Mouse (Mus musculus) neural tube, embryonic 12.5 days (tissue): Measurements from ENCODE around the gene Mpz. TPM values are rescaled to one million over a fixed set of nuclear protein-coding genes. Genes with fewer than 3 reads are reported as not detected.
A peak's percentile ranks its signal among the peaks of the same experiment; 100 is the strongest.

ENCODE experiments used
- ATAC-seq: fragments of 200-750 bp; cut with Nextera tagmentation; 2 replicates; pipeline ENCODE4 v1.8.0; 2017; ENCODE audit warnings: low read depth, mild to moderate bottlenecking, moderate TSS enrichment, moderate library complexity; ENCODE audit not compliant: low FRiP score
- H3K27ac ChIP-seq: fragments of 300-500 bp; sonication (generic); 2 replicates; pipeline ENCODE4 v1.5.1; 2016
- H3K27me3 ChIP-seq: fragments of 300-500 bp; sonication (generic); replicated peaks from 2 replicates; pipeline ENCODE4 v1.6.1; 2016; ENCODE audit warnings: mild to moderate bottlenecking
- H3K36me3 ChIP-seq: fragments of 300-500 bp; sonication (generic); 2 replicates; pipeline ENCODE4 v1.6.1; 2016; ENCODE audit warnings: mild to moderate bottlenecking
- H3K4me1 ChIP-seq: fragments of 300-500 bp; sonication (generic); 2 replicates; pipeline ENCODE4 v1.6.1; 2016
- H3K4me2 ChIP-seq: fragments of 300-500 bp; sonication (generic); replicated peaks from 2 replicates; pipeline ENCODE4 v1.6.1; 2016; ENCODE audit warnings: mild to moderate bottlenecking
- H3K4me3 ChIP-seq: fragments of 300-500 bp; sonication (generic); 2 replicates; pipeline ENCODE4 v1.5.1; 2016
- H3K9ac ChIP-seq: fragments of 300-500 bp; sonication (generic); 2 replicates; pipeline ENCODE4 v1.6.1; 2016; ENCODE audit warnings: mild to moderate bottlenecking
- H3K9me3 ChIP-seq: fragments of 300-500 bp; sonication (generic); 2 replicates; pipeline ENCODE4 v1.6.1; 2016; ENCODE audit warnings: mild to moderate bottlenecking
- WGBS: fragments of 180-500 bp; shearing (Covaris S2); methylation state at CpG from one replicate; pipeline ENCODE4 v1.1.7; 2016; 5-methylcytosine and 5-hydroxymethylcytosine counted together
- polyA plus RNA-seq: library from polyadenylated mRNA; unstranded; fragments of >200 nt; fragmentation: Nextera tagmentation; extraction: Ambion mirVana; gene quantifications from 2 replicates; pipeline ENCODE4 v1.2.1, GENCODE M21; 2016

Gene Mpz
- 6.5 and 7.8 TPM in 2 replicates for polyA plus RNA-seq

DNA sequence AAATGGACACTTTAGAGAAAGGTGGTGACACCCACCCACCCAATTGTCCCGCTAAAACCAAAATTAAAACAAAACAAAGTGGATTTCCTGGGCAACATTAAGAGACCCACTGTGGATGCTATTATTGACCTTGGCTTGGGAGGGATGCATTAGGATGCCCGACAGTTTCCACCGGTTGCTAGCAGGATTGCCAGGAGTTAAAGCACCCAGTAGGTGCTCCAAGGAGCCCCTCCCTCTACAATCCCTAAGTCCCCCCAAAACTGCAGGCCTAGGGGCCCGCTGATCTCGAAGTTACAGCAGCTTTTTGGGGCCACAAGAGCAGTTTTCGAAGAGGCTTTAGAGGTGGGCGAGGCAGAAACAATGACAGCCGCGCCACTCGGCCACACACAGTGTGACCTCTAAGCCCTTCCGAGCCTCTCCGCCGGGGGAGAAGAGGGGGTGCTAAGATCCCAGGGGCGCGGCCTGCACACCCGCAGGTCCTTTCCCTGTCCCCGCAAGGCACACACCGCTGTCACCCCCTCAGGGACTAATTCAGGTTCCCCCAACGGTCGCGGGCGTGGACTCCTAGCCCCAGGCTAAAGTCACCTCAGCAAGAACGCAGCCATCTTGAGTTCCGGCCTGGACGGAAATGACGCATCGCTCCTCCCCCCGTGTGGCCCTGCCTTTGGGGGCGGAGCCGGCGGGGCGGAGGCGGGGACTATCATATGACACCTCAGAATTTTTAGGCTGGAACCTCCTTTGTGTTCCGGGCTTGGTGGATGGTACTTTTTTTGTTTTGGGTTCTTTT, at the start of gene Mpz, which contains the start of gene Sdhc:
Gene Mpz (plus strand): TSS at position 738 of the 787 bp plus-strand sequence.
Gene Sdhc (minus strand): TSS at position 630 of the 787 bp plus-strand sequence.
- H3K4me3 ChIP-seq, result peak within 1 kb of the TSS; percentile 85
- H3K36me3 ChIP-seq, result peaks cover 6% of the 10 kb centered on the region; the same call in 1 of the 2 replicates
- peak within 1 kb of the TSS; percentile 78 for H3K4me2 ChIP-seq
- peak within 1 kb of the TSS; percentile 78 for H3K9ac ChIP-seq
- ATAC-seq, result peak; percentile 98
- WGBS, result under 1% methylated on average over 34 of the region's 34 CpGs
- H3K27me3 ChIP-seq, result no peaks in the 10 kb centered on the region
- H3K9me3 ChIP-seq, result no peaks in the 10 kb centered on the region
- peak within 1 kb of the TSS; percentile 37; the same call in 1 of the 2 replicates for H3K27ac ChIP-seq
- H3K4me1 ChIP-seq, result peaks cover 13% of the 10 kb centered on the region

DNA sequence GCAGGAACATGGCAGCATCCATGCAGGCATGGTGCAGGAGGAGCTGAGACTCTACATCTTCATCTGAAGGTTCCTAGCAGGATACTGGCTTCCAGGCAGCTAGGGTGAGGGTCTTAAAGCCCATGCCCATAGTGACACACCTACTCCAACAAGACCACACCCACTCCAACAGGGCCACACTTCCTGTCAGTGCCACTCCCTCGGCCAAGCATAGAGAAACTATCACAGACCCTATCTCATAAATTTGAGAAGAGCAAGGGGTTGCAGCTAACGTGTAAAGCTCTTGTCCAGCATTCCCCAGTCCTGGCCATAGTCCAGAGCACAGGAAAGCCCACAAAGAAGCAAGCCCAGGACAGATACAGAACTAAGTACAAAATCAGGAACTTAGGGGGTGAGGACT, 49.5 kb upstream of the Mpz start:
- peaks cover 12% of the 10 kb centered on the region for H3K4me1 ChIP-seq
- no peak overlapping the region for H3K4me3 ChIP-seq
- H3K9ac ChIP-seq, result no peak overlapping the region
- H3K27ac ChIP-seq, result no peak overlapping the region
- ATAC-seq, result no peak
- WGBS, result 58% methylated on average over 2 of the region's 2 CpGs
- peak overlapping the region; percentile 64; the same call in 1 of the 2 replicates for H3K4me2 ChIP-seq
- no peaks in the 10 kb centered on the region for H3K9me3 ChIP-seq
- no peaks in the 10 kb centered on the region; the same call in 1 of the 2 replicates for H3K27me3 ChIP-seq
- no peaks in the 10 kb centered on the region for H3K36me3 ChIP-seq

DNA sequence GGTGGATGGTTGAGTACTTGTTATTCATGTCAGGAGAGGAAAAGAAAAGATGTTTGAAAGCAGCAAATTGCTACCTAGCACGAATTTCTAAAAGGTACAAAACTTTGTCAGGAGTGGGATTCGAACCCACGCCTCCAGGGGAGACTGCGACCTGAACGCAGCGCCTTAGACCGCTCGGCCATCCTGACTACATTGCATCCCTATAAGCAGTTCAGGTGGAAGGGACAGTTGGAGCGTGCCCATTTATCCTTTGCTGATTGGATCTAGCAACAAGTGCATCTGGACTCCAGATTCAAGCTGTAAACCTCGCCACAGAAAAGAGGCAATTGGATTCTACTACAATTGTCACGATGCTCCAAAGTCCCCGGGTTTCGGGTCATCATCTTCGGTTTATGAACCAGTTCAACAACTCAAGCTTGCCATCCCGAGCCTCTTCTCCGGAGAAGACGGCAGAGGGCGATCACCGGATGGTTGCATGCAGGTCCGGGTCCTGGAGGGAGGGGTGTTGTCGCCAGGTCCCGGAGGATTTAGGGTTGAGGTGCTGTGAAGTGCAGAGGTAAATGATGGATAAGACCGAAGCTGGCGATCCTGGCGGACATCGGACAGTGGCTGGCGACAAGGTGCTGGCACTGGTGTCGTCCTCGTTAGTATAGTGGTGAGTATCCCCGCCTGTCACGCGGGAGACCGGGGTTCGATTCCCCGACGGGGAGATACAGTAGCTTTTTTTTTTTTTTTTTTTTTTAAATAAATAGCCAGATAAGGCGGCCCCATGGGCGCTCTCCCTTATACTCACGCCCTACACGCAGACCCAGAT, 48.6 kb upstream of the Mpz start:
- H3K4me3 ChIP-seq, result peak overlapping the region; percentile 69
- H3K4me2 ChIP-seq, result peak overlapping the region; percentile 64
- peaks cover 6% of the 10 kb centered on the region; the same call in 1 of the 2 replicates for H3K4me1 ChIP-seq
- H3K27me3 ChIP-seq, result no peaks in the 10 kb centered on the region; the same call in 1 of the 2 replicates
- no peaks in the 10 kb centered on the region for H3K9me3 ChIP-seq
- H3K9ac ChIP-seq, result peak overlapping the region; percentile 51
- no peak overlapping the region for H3K27ac ChIP-seq
- ATAC-seq, result peak; percentile 88
- WGBS, result under 1% methylated on average over 40 of the region's 40 CpGs
- no peaks in the 10 kb centered on the region for H3K36me3 ChIP-seq

DNA sequence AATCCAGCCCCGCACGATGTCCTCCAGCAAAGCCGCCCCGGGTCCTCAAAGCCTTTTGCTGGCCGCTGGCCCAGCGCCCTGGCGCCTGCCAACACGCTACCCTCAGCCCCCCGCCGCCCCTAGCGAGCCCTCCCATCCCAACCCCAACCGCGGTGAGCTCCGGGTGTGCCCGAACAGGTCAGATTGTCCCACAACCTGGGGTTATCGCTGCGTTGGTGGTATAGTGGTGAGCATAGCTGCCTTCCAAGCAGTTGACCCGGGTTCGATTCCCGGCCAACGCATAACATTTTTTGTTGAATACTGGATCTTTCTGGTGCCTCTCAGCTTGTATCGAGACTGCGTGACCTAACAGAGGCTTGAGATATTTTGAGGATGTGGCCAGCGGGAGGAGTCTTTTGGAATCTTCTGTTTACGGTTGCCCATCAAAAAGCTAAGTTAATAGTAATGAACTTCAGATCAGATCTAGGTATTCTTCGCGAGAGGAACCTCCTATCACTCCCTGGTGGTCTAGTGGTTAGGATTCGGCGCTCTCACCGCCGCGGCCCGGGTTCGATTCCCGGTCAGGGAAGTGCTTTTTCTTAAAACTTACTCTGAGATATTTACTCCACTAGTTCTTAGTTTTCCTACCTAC, 47.8 kb upstream of the Mpz start:
- WGBS, result under 1% methylated on average over 35 of the region's 35 CpGs
- Histone ChIP-seq H3K27me3 (no peaks in the 10 kb centered on the region; the same call in 1 of the 2 replicates), H3K36me3 (no peaks in the 10 kb centered on the region), H3K9me3 (no peaks in the 10 kb centered on the region), H3K4me2 (peak overlapping the region; percentile 64), H3K4me3 (peak overlapping the region; percentile 69), H3K4me1 (peaks cover 6% of the 10 kb centered on the region; the same call in 1 of the 2 replicates), H3K27ac (no peak overlapping the region), H3K9ac (peak overlapping the region; percentile 47; the same call in 1 of the 2 replicates)
- peak; percentile 94 for ATAC-seq

- WGBS, result 13% methylated on average over 10 of the region's 10 CpGs
Observed at GRCm38 (mm10) chr1:171103179-171103840, 47.2 kb upstream of the Mpz start.

DNA sequence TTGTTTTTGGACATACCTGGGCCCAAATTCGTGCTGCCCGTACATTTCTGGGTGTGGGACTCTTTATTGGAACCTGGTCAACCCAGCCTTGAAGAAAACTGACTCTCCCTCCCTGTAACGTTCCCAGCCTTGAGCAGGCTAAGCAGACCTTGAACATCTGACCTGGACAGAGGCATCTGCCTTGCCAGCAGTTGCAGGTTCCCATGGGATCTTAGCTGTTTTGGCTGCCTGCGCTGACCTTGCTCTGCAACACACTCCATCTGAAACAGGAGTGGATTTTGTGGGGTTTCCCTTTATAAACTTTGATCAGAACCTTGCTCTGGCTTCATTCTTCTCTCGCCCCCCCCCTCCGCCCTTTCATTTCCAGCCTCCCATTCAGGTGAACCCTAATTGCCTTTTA, 45.3 kb upstream of the Mpz start:
- H3K4me3 ChIP-seq, result no peak overlapping the region
- H3K36me3 ChIP-seq, result no peaks in the 10 kb centered on the region
- H3K4me1 ChIP-seq, result peaks cover 7% of the 10 kb centered on the region; the same call in 1 of the 2 replicates
- ATAC-seq, result no peak
- no peaks in the 10 kb centered on the region for H3K27me3 ChIP-seq
- H3K27ac ChIP-seq, result no peak overlapping the region
- H3K4me2 ChIP-seq, result no peak overlapping the region
- WGBS, result 69% methylated on average over 6 of the region's 6 CpGs
- H3K9ac ChIP-seq, result no peak overlapping the region
- H3K9me3 ChIP-seq, result no peaks in the 10 kb centered on the region

More at GRCm38 (mm10) chr1:171103179-171103840, 47.2 kb upstream of the Mpz start:
- H3K27me3 ChIP-seq, result no peaks in the 10 kb centered on the region
- H3K4me1 ChIP-seq, result peaks cover 6% of the 10 kb centered on the region; the same call in 1 of the 2 replicates
- H3K4me3 ChIP-seq, result peak overlapping the region; percentile 16
- peak; percentile 0; the same call in 1 of the 2 replicates for ATAC-seq
- H3K9me3 ChIP-seq, result no peaks in the 10 kb centered on the region
- no peaks in the 10 kb centered on the region for H3K36me3 ChIP-seq
- H3K4me2 ChIP-seq, result peak overlapping the region; percentile 64
- H3K27ac ChIP-seq, result no peak overlapping the region
- no peak overlapping the region; the same call in 1 of the 2 replicates for H3K9ac ChIP-seq

- no peak for ATAC-seq
- Histone ChIP-seq H3K36me3 (no peaks in the 10 kb centered on the region), H3K9ac (no peak overlapping the region), H3K9me3 (no peaks in the 10 kb centered on the region), H3K4me2 (no peak overlapping the region; the same call in 1 of the 2 replicates), H3K4me1 (peaks cover 15% of the 10 kb centered on the region), H3K4me3 (no peak overlapping the region), H3K27ac (no peak overlapping the region), H3K27me3 (no peaks in the 10 kb centered on the region)
- 36% methylated on average over 9 of the region's 9 CpGs for WGBS
Observed at GRCm38 (mm10) chr1:171109620-171110019, 40.9 kb upstream of the Mpz start.

- peak overlapping the region; percentile 47 for H3K4me3 ChIP-seq
- peak overlapping the region; percentile 64 for H3K4me2 ChIP-seq
- peak overlapping the region; percentile 48 for H3K9ac ChIP-seq
- no peaks in the 10 kb centered on the region for H3K27me3 ChIP-seq
- H3K27ac ChIP-seq, result 0 out of 2 replicates have a peak overlapping the region, but pooled peaks have one; percentile 3
- H3K36me3 ChIP-seq, result no peaks in the 10 kb centered on the region
- peaks cover 15% of the 10 kb centered on the region for H3K4me1 ChIP-seq
- ATAC-seq, result peak; percentile 55
- no peaks in the 10 kb centered on the region for H3K9me3 ChIP-seq
- WGBS, result 12% methylated on average over 15 of the region's 15 CpGs
Observed at GRCm38 (mm10) chr1:171110659-171111019, 39.9 kb upstream of the Mpz start.

GRCm38 (mm10) chr1:171111020-171111780, 39.3 kb upstream of the Mpz start:
- Histone ChIP-seq H3K4me1 (peaks cover 15% of the 10 kb centered on the region), H3K36me3 (no peaks in the 10 kb centered on the region), H3K4me3 (peak overlapping the region; percentile 47), H3K9ac (peak overlapping the region; percentile 48), H3K27me3 (no peaks in the 10 kb centered on the region), H3K27ac (0 out of 2 replicates have a peak overlapping the region, but pooled peaks have one; percentile 3), H3K9me3 (no peaks in the 10 kb centered on the region), H3K4me2 (peak overlapping the region; percentile 64)
- under 1% methylated on average over 38 of the region's 38 CpGs for WGBS
- ATAC-seq, result peak; percentile 90

GRCm38 (mm10) chr1:171111781-171112575, 38.5 kb upstream of the Mpz start:
- H3K9ac ChIP-seq, result 0 out of 2 replicates have a peak overlapping the region, but pooled peaks have one; percentile 38
- H3K4me3 ChIP-seq, result peak overlapping the region; percentile 47
- no peaks in the 10 kb centered on the region for H3K27me3 ChIP-seq
- H3K36me3 ChIP-seq, result no peaks in the 10 kb centered on the region
- no peak overlapping the region for H3K27ac ChIP-seq
- H3K4me1 ChIP-seq, result peaks cover 15% of the 10 kb centered on the region
- H3K9me3 ChIP-seq, result no peaks in the 10 kb centered on the region
- WGBS, result 3% methylated on average over 15 of the region's 15 CpGs
- H3K4me2 ChIP-seq, result peak overlapping the region; percentile 64
- 0 out of 2 replicates have a peak, but pooled peaks have one; percentile 11 for ATAC-seq
